Mouse (Mus musculus) hindbrain, embryonic 16.5 days (tissue): ENCODE data around the gene Kctd7. TPM values are rescaled to one million over a fixed set of nuclear protein-coding genes. Genes with fewer than 3 reads are reported as not detected.
A peak's percentile ranks its signal among the peaks of the same experiment; 100 is the strongest.

Experiments used
- ATAC-seq: fragments of 200-750 bp; cut with Nextera tagmentation; 2 replicates; pipeline ENCODE4 v1.8.0; 2017; ENCODE audit warnings: moderate TSS enrichment, moderate library complexity
- H3K27ac ChIP-seq: fragments of 300-500 bp; sonication (generic); 2 replicates; pipeline ENCODE4 v1.5.1; 2014; ENCODE audit warnings: low read depth, mild to moderate bottlenecking, control low read depth, low read length, moderate library complexity
- H3K27me3 ChIP-seq: fragments of 300-500 bp; sonication (generic); replicated peaks from 2 replicates; pipeline ENCODE4 v1.6.1; 2014; ENCODE audit warnings: low read length; ENCODE audit not compliant: control insufficient read depth, insufficient read depth
- H3K36me3 ChIP-seq: fragments of 300-500 bp; sonication (generic); 2 replicates; pipeline ENCODE4 v1.6.1; 2014; ENCODE audit warnings: mild to moderate bottlenecking, low read length, moderate library complexity, mixed read lengths; ENCODE audit not compliant: control insufficient read depth, insufficient read depth
- H3K4me1 ChIP-seq: fragments of 300-500 bp; sonication (generic); 2 replicates; pipeline ENCODE4 v1.6.1; 2014; ENCODE audit warnings: low read depth, low read length; ENCODE audit not compliant: control insufficient read depth, insufficient read depth
- H3K4me2 ChIP-seq: fragments of 300-500 bp; sonication (generic); 2 replicates; pipeline ENCODE4 v1.6.1; 2014; ENCODE audit warnings: mild to moderate bottlenecking, low read length, control low read depth, moderate library complexity
- H3K4me3 ChIP-seq: fragments of 300-500 bp; sonication (generic); 2 replicates; pipeline ENCODE4 v1.5.1; 2014; ENCODE audit warnings: mild to moderate bottlenecking, low read length, control low read depth, moderate library complexity
- H3K9ac ChIP-seq: fragments of 300-500 bp; sonication (generic); 2 replicates; pipeline ENCODE4 v1.6.1; 2014; ENCODE audit warnings: low read depth, mild to moderate bottlenecking, control low read depth, low read length, moderate library complexity
- H3K9me3 ChIP-seq: fragments of 300-500 bp; sonication (generic); 2 replicates; pipeline ENCODE4 v1.6.1; 2014; ENCODE audit warnings: mild to moderate bottlenecking, low read length, moderate library complexity; ENCODE audit not compliant: control insufficient read depth
- WGBS: fragments of 180-500 bp; shearing (Covaris S2); extraction: QIAGEN DNeasy Blood & Tissue Kit; methylation state at CpG from one replicate; pipeline ENCODE4 v1.1.7; 2014; 5-methylcytosine and 5-hydroxymethylcytosine counted together
- polyA plus RNA-seq: library from polyadenylated mRNA; unstranded; fragments of >200 nt; fragmentation: Nextera tagmentation; extraction: Ambion mirVana; gene quantifications from 2 replicates; pipeline ENCODE4 v1.2.1, GENCODE M21; 2015

The Kctd7 gene
- polyA plus RNA-seq, 1 experiment from 2014 or later = 19.5 TPM

- no peak for ATAC-seq
- Histone ChIP-seq H3K27me3 (no peaks in the 10 kb centered on the region), H3K4me3 (no peak overlapping the region), H3K9me3 (no peaks in the 10 kb centered on the region), H3K27ac (no peak overlapping the region), H3K36me3 (no peaks in the 10 kb centered on the region), H3K4me2 (no peak overlapping the region), H3K9ac (no peak overlapping the region), H3K4me1 (no peaks in the 10 kb centered on the region)
- WGBS = 67% methylated on average over 7 of the region's 7 CpGs
These were observed 15.1 kb downstream of the Kctd7 start for GRCm38 (mm10) chr5:130159761-130160201.

- Histone ChIP-seq H3K9ac (no peak overlapping the region), H3K4me1 (no peaks in the 10 kb centered on the region), H3K36me3 (no peaks in the 10 kb centered on the region), H3K4me3 (no peak overlapping the region), H3K27ac (no peak overlapping the region), H3K27me3 (no peaks in the 10 kb centered on the region), H3K4me2 (no peak overlapping the region), H3K9me3 (no peaks in the 10 kb centered on the region)
- 5% methylated on average over 7 of the region's 7 CpGs for WGBS
- no peak for ATAC-seq
These were observed 19.0 kb downstream of the Kctd7 start for GRCm38 (mm10) chr5:130163670-130164069.

GRCm38 (mm10) chr5:130165213-130165612 lies 20.6 kb downstream of the Kctd7 start:
- no peaks in the 10 kb centered on the region for H3K4me1 ChIP-seq
- no peaks in the 10 kb centered on the region for H3K27me3 ChIP-seq
- no peaks in the 10 kb centered on the region for H3K36me3 ChIP-seq
- H3K4me2 ChIP-seq = no peak overlapping the region
- no peak overlapping the region for H3K27ac ChIP-seq
- H3K9me3 ChIP-seq = no peaks in the 10 kb centered on the region
- 75% methylated on average over 4 of the region's 4 CpGs for WGBS
- H3K9ac ChIP-seq = no peak overlapping the region
- ATAC-seq = no peak
- H3K4me3 ChIP-seq = no peak overlapping the region

DNA sequence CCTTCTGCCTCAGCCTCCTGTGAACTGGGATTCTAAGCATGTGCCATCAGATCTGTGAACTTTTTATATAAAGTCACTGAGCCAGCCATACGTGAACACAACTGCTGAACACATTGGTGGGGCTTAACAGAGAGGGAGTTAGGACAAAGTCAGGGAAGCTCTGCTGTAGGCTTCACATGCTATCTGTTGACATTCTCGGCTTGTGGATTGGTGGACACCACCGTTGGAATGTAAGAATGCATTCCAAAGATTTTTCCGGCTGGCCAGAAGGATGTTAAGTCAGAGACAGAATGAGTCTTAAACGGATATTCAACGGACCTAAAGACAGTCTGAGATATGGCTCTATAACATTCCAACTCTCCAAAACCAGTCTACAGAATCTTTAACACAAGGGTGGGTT lies 24.4 kb downstream of the Kctd7 start:
- Histone ChIP-seq H3K4me3 (no peak overlapping the region), H3K9ac (no peak overlapping the region), H3K27ac (no peak overlapping the region), H3K4me2 (no peak overlapping the region), H3K9me3 (no peaks in the 10 kb centered on the region), H3K36me3 (no peaks in the 10 kb centered on the region), H3K27me3 (no peaks in the 10 kb centered on the region), H3K4me1 (peaks cover 19% of the 10 kb centered on the region)
- 75% methylated on average over 6 of the region's 6 CpGs for WGBS
- no peak for ATAC-seq

DNA sequence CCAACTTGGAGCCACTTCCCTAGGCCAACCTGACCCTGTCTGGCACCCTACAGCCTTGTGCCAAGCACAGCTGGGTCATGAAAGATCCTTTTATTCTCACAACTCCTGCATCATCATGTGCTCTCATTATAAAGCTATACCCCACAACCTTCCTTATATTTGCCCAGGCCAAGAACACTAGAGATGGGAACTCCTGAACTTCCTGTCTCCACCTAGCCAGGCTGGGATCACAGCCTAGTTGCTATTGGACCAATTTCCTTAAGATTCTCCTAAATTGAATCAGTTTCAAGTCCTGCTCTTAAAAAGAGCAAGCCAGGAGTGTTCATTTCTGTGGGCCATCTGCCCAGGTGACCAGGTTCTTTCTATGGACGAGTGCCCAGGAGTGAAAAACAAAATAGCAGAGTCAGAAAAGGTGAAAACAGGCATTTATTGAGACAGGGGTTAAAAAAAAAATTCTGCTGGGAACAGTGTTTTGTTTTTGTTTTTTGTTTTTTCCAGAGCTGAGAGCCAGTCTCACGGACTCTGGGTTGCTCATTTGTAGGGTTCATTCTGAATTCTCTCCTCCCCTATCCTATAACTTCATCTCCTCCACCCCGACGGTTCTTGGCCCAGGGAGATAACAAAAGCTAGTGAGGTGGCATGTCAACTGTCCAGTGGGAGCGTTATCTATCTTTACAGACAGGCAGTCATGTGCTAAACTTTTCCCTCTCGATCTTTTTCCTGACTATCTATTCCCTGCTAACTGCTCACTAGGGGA lies 26.2 kb downstream of the Kctd7 start:
- peaks cover 19% of the 10 kb centered on the region for H3K4me1 ChIP-seq
- no peaks in the 10 kb centered on the region for H3K36me3 ChIP-seq
- no peak for ATAC-seq
- peak overlapping the region; percentile 95 for H3K4me3 ChIP-seq
- H3K9ac ChIP-seq = peak overlapping the region; percentile 96
- H3K27ac ChIP-seq = peak overlapping the region; percentile 89
- no peaks in the 10 kb centered on the region for H3K27me3 ChIP-seq
- peak overlapping the region; percentile 91 for H3K4me2 ChIP-seq
- WGBS = 13% methylated on average over 6 of the region's 6 CpGs
- H3K9me3 ChIP-seq = no peaks in the 10 kb centered on the region

DNA sequence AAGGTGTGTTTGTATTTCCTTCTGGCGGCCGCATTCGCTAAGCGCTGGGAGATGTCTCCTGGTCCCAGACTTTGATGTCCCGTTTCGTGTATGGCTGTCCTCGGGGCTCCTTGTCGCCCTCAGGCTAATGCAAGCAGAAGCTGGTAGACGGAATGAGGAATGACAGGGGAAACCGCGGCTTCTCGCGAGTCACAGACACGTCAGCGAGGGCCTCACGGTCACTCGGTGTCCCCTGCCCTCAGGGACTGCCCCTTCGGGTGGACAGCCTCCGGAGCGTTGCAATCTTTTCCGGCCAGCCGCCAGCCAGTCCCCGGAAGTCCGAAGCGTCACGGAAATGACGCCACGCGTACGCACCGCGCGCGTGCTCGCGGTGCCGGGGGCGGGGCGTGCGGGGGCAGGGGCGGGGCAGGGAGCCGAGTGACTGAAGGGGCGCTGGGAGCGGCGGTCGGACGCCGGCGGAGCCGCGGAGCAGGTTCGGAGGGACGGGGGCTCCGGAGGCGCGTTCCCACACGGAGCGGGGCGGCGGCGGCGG lies 26.8 kb downstream of the Kctd7 start, which contains the start of gene Rabgef1:
Gene Rabgef1, plus strand, starts transcription at position 376 of the 532 bp plus-strand sequence.
- peak; percentile 96 for ATAC-seq
- peak within 1 kb of the TSS; percentile 95 for H3K4me3 ChIP-seq
- peak within 1 kb of the TSS; percentile 96 for H3K9ac ChIP-seq
- H3K36me3 ChIP-seq = no peaks in the 10 kb centered on the region
- peaks cover 19% of the 10 kb centered on the region for H3K4me1 ChIP-seq
- peak within 1 kb of the TSS; percentile 92 for H3K4me2 ChIP-seq
- WGBS = 0% methylated on average over 43 of the region's 62 CpGs
- no peaks in the 10 kb centered on the region for H3K9me3 ChIP-seq
- H3K27ac ChIP-seq = peak within 1 kb of the TSS; percentile 89
- no peaks in the 10 kb centered on the region for H3K27me3 ChIP-seq

GRCm38 (mm10) chr5:130171956-130172601 lies 27.4 kb downstream of the Kctd7 start:
- 3% methylated on average over 28 of the region's 46 CpGs for WGBS
- peak overlapping the region; percentile 92 for H3K4me2 ChIP-seq
- H3K27ac ChIP-seq = peak overlapping the region; percentile 89
- no peaks in the 10 kb centered on the region for H3K27me3 ChIP-seq
- peaks cover 19% of the 10 kb centered on the region for H3K4me1 ChIP-seq
- H3K9me3 ChIP-seq = no peaks in the 10 kb centered on the region
- no peaks in the 10 kb centered on the region for H3K36me3 ChIP-seq
- peak overlapping the region; percentile 96 for H3K9ac ChIP-seq
- peak overlapping the region; percentile 95 for H3K4me3 ChIP-seq
- peak; percentile 18; the same call in 1 of the 2 replicates for ATAC-seq

- peak overlapping the region; percentile 95 for H3K4me3 ChIP-seq
- no peaks in the 10 kb centered on the region for H3K27me3 ChIP-seq
- H3K9me3 ChIP-seq = no peaks in the 10 kb centered on the region
- H3K9ac ChIP-seq = no peak overlapping the region
- no peak for ATAC-seq
- H3K27ac ChIP-seq = no peak overlapping the region
- WGBS = 88% methylated on average over 4 of the region's 4 CpGs
- peaks cover 19% of the 10 kb centered on the region for H3K4me1 ChIP-seq
- peak overlapping the region; percentile 92 for H3K4me2 ChIP-seq
- no peaks in the 10 kb centered on the region for H3K36me3 ChIP-seq
These were observed 28.4 kb downstream of the Kctd7 start for GRCm38 (mm10) chr5:130173012-130173411.

DNA sequence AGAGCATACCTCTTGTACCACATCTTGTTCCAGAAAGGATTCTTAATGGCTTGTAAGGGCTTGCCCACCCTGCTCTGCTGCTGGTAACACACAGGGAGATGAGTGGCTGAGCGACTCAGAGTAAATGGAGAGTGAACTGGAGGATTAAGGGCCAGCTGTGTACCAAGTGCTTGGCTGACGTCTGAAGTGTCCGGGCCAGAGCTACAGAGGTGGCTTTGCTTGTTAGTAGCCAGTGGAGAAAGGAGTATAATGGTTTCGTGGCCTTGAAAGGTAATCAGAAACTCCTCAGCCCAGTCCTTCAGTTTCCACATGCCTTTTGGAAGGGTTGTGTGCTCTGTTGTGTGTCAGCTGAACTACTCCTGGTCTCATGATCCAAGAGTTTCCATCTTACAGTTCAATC lies 33.2 kb downstream of the Kctd7 start:
- 56% methylated on average over 4 of the region's 4 CpGs for WGBS
- no peaks in the 10 kb centered on the region for H3K9me3 ChIP-seq
- H3K4me2 ChIP-seq = no peak overlapping the region
- H3K9ac ChIP-seq = no peak overlapping the region
- no peak overlapping the region for H3K4me3 ChIP-seq
- peaks cover 7% of the 10 kb centered on the region for H3K4me1 ChIP-seq
- H3K36me3 ChIP-seq = no peaks in the 10 kb centered on the region
- no peaks in the 10 kb centered on the region for H3K27me3 ChIP-seq
- ATAC-seq = no peak
- H3K27ac ChIP-seq = no peak overlapping the region
